Mouse (Mus musculus) ES-E14 (cell line): ENCODE data around the gene Tspan8. TPM values are rescaled to one million over a fixed set of nuclear protein-coding genes. Genes with fewer than 3 reads are reported as not detected.

ENCODE experiments used
- DNase-seq: peaks from one replicate; pipeline ENCODE4 v3.0.0-alpha.2; 2013; ENCODE audit warnings: low read depth, low spot score
- H3K27ac ChIP-seq: 2 replicates; pipeline ENCODE4 v1.5.1; 2012; ENCODE audit warnings: low read depth, mild to moderate bottlenecking, low read length, moderate library complexity, mixed read lengths; ENCODE audit not compliant: poor library complexity, insufficient read depth, severe bottlenecking
- H3K36me3 ChIP-seq: 2 replicates; pipeline ENCODE4 v1.6.1; 2012; ENCODE audit warnings: mild to moderate bottlenecking, low read length, moderate library complexity, mixed read lengths; ENCODE audit not compliant: control insufficient read depth, poor library complexity, insufficient read depth, severe bottlenecking
- H3K4me1 ChIP-seq, 2 experiments: fragments of 150-350 bp in 1 of 2; sonication (generic) in 1 of 2; 2 replicates each; pipeline ENCODE4 v1.6.1; 2012; ENCODE audit warnings: low read length in 2 of 2, mild to moderate bottlenecking in 1 of 2, mixed read lengths in 1 of 2; ENCODE audit not compliant: control insufficient read depth in 2 of 2, insufficient read depth in 2 of 2, poor library complexity in 1 of 2
- H3K4me3 ChIP-seq, 2 experiments: fragments of 150-350 bp in 1 of 2; sonication (generic) in 1 of 2; 2 replicates each; pipeline ENCODE4 v1.5.1; 2012; ENCODE audit warnings: low read length in 2 of 2, low read depth in 1 of 2, mild to moderate bottlenecking in 1 of 2, mixed read lengths in 1 of 2; ENCODE audit not compliant: insufficient read depth in 1 of 2, poor library complexity in 1 of 2, severe bottlenecking in 1 of 2
- H3K9ac ChIP-seq: 2 replicates; pipeline ENCODE4 v1.6.1; 2012; ENCODE audit warnings: low read depth, mild to moderate bottlenecking, low read length, mixed read lengths; ENCODE audit not compliant: poor library complexity, insufficient read depth, severe bottlenecking
- H3K9me3 ChIP-seq: fragments of 150-350 bp; sonication (generic); 2 replicates; pipeline ENCODE4 v1.6.1; 2012; ENCODE audit warnings: low read depth, mild to moderate bottlenecking, low read length; ENCODE audit not compliant: control insufficient read depth, insufficient read depth
- CHD2 ChIP-seq: IDR thresholded peaks from 2 replicates; pipeline ENCODE4 v1.6.1; 2014; ENCODE audit warnings: mild to moderate bottlenecking, low read depth, low read length, inconsistent platforms
- HCFC1 ChIP-seq: IDR thresholded peaks from 2 replicates; pipeline ENCODE4 v1.6.1; 2012; ENCODE audit warnings: low read length, inconsistent platforms, borderline replicate concordance; ENCODE audit not compliant: insufficient read depth
- MAFK ChIP-seq: IDR thresholded peaks from 2 replicates; pipeline ENCODE4 v1.6.1; 2014; ENCODE audit warnings: mild to moderate bottlenecking, low read depth, low read length, inconsistent platforms; ENCODE audit not compliant: insufficient read depth
- ZC3H11A ChIP-seq: IDR thresholded peaks from 2 replicates; pipeline ENCODE4 v1.6.1; 2012; ENCODE audit warnings: low read depth, mild to moderate bottlenecking, inconsistent platforms, low read length, borderline replicate concordance
- ZNF384 ChIP-seq: IDR thresholded peaks from 2 replicates; pipeline ENCODE4 v1.6.1; 2012; ENCODE audit warnings: low read depth, low read length, inconsistent platforms
- in situ Hi-C, 2 experiments: fragments of 600-800 bp; cut with MboI; formaldehyde crosslinking; loops; one replicate each; pipeline ENCODE4 v1.15.1; 2025; ENCODE audit warnings: low sequenced_read_pairs in 2 of 2, inconsistent platforms in 1 of 2; ENCODE audit not compliant: unreplicated experiment in 2 of 2
- total RNA-seq: library from RNA; depleted of rRNA; stranded (reverse); fragments of 300-350 nt; gene quantifications from 2 replicates; pipeline ENCODE4 v1.2.3, GENCODE M21; 2012

Gene Tspan8
- total RNA-seq, 1 experiment, result 4.4 TPM

DNA sequence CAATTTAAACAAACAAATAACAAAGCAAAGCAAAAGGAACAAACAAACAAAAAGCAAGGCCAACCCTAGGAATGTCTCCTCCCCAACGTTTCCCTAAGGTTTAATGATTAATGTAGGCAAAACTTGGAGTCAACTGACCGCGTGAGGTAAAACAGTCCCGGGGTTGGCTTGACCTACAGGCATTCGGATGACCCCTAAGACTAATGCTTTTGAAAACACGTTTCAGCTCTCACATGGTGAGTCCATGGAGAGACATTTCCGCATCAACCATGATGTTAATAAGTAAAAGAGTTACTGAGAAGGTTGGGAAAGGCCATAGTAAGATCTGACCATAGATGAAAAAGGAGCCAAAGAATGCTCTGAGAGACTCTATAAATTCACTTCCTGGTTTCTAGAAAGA is 7.5 kb upstream of the Tspan8 start:
- H3K27ac ChIP-seq, result no peak overlapping the region
- H3K36me3 ChIP-seq, result no peaks in the 10 kb centered on the region
- TF ChIP-seq CHD2 (no peak), ZNF384 (no peak), MAFK (no peak), HCFC1 (no peak), ZC3H11A (no peak)
- H3K4me3 ChIP-seq, result no peak overlapping the region
- DNase-seq, result no peak
- H3K9me3 ChIP-seq, result no peaks in the 10 kb centered on the region
- no peaks in the 10 kb centered on the region for H3K4me1 ChIP-seq
- in situ Hi-C loops, result no loop called here
- H3K9ac ChIP-seq, result no peak overlapping the region

GRCm38 (mm10) chr10:115811519-115811918 is 5.1 kb upstream of the Tspan8 start:
- Histone ChIP-seq H3K4me1 (no peaks in the 10 kb centered on the region), H3K4me3 (no peak overlapping the region), H3K27ac (no peak overlapping the region), H3K9ac (no peak overlapping the region), H3K36me3 (no peaks in the 10 kb centered on the region), H3K9me3 (no peaks in the 10 kb centered on the region)
- DNase-seq, result no peak
- TF ChIP-seq MAFK (no peak), ZNF384 (no peak), HCFC1 (no peak), ZC3H11A (no peak), CHD2 (no peak)
- in situ Hi-C loops, result no loop called here

- in situ Hi-C loops, result no loop called here
- Histone ChIP-seq H3K27ac (no peak overlapping the region), H3K9me3 (no peaks in the 10 kb centered on the region), H3K4me1 (no peaks in the 10 kb centered on the region), H3K36me3 (no peaks in the 10 kb centered on the region), H3K4me3 (no peak overlapping the region), H3K9ac (no peak overlapping the region)
- DNase-seq, result no peak
- TF ChIP-seq ZNF384 (no peak), ZC3H11A (no peak), HCFC1 (no peak)
Observed at GRCm38 (mm10) chr10:115814878-115815277, 1.8 kb upstream of the Tspan8 start.

DNA sequence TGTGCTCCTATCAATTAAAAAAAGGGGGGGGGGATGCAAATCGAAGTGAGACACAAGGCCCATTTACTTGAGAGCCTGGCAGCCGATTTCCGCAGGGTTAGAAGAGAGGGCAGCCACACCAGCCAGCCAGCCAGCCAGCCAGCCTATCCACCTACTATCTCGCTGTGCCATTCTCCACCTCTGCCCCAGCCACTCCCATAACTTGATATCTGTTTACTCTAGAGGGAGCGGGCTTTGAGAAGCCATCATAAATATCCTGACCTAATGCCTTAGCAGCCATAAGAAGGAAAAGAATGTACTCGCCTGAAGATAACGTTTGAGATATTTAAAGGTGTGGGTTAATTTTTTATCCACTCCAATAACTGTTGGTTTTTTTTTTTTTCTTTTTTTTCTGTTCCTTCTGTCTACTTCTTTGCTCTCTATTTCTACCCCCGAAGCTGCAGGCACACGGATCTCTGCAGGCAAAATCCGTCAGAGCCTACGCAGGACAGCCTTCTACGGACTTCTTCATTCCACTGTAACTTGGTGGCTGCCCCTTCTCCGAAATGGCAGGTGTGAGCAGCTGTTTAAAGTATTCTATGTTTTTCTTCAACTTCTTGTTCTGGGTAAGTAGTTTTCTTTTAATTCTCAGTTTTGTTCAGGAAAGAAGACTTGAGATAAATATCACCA is 558 bp downstream of the Tspan8 start:
- H3K4me1 ChIP-seq, result no peaks in the 10 kb centered on the region
- no peaks in the 10 kb centered on the region for H3K9me3 ChIP-seq
- no peak for DNase-seq
- in situ Hi-C loops, result no loop called here
- no peak overlapping the region for H3K4me3 ChIP-seq
- H3K27ac ChIP-seq, result no peak overlapping the region
- no peak overlapping the region for H3K9ac ChIP-seq
- TF ChIP-seq MAFK (no peak), ZNF384 (no peak), HCFC1 (no peak)
- H3K36me3 ChIP-seq, result no peaks in the 10 kb centered on the region

GRCm38 (mm10) chr10:115825289-115825688 is 8.7 kb downstream of the Tspan8 start:
- no peak overlapping the region for H3K9ac ChIP-seq
- no peaks in the 10 kb centered on the region for H3K4me1 ChIP-seq
- H3K4me3 ChIP-seq, result no peak overlapping the region
- no peak overlapping the region for H3K27ac ChIP-seq
- no peaks in the 10 kb centered on the region for H3K36me3 ChIP-seq
- no peak for DNase-seq
- in situ Hi-C loops, result no loop called here
- no peaks in the 10 kb centered on the region for H3K9me3 ChIP-seq
- TF ChIP-seq MAFK, result no peak
- no peak for TF ChIP-seq HCFC1
- no peak for TF ChIP-seq ZC3H11A
- TF ChIP-seq ZNF384, result no peak
- TF ChIP-seq CHD2, result no peak
